Mouse (Mus musculus): ENCODE measurements around the gene Tcf3.

DNA sequence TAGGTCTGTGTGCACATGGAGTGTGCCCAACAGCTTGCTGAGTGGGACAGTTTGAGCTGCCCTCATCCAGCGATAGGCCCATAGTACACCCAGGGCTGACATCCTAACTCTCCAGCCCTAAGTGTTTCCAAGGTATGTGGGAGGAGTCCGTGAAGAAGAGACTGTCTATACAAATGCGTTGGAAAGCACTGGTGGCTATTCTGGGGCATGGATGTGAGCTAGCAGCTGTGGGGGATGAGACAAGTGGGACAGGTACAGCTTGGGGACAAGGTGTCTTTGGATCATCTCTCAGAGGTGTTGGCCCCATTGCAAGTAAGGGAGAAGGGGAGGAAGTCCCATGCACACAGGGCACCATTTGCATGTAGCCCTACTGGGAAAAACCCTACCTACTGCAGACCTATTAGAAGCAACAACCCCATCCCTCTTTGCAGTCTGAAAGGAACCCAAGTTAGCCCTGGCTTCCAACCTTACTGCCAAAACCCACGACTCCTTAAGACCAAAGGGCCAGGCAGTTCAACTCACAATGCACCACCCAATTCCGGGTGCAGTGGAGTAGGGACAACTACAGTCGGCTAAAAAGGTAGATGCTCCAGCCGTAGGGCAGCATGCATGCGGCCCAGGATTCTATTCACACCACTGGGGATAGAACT, 35.8 kb downstream of the Tcf3 start:
- TF ChIP-seq CTCF (IDR thresholded peaks at IDR 0.05; ENCODE audit: low read depth) (no peak), EP300 (IDR thresholded peaks at IDR 0.05; ENCODE audit: low read depth) (no peak)

All from liver, embryonic 14.5 days (tissue).